Comparison of ENCODE assay signal across 25 mouse cellular contexts in genomic region chr8:47181032-47181698, GRCm38 (mm10).
DNase-seq lines count a peak whose midpoint lies in the region; ATAC-seq and TF ChIP-seq lines count a peak whose summit lies in the region.
"Had no signal": no experiment of that assay in that cellular context is flagged by ENCODE, and none has a peak within 500 bp of the region (broad histone marks: within the 10 kb centered on the region; RNA-seq: fewer than 3 reads in every experiment).

No protein-coding gene starts in this region.

- no peak overlapping the region for H3K9ac ChIP-seq in hindbrain, embryonic 13.5 days
- no peak overlapping the region for H3K9ac ChIP-seq in lung, embryonic 15.5 days
- H3K9ac ChIP-seq: forebrain, embryonic 13.5 days; heart, embryonic 15.5 days; hindbrain, embryonic 15.5 days had no signal

- no peak for DNase-seq in hindbrain, embryonic 10.5 days (ENCODE audit: low spot score)
- no peak for DNase-seq in lung, adult 2 months
- DNase-seq in lung, postnatal 4 days = peak; percentile 11 to 51
- DNase-seq in lung, adult 18-20 months = no peak
- DNase-seq: adrenal gland, postnatal 10 days; adrenal gland, postnatal 36 days; B cell, adult 2 months; cerebellum, adult 18-20 months; cerebellum, adult 9-10 months; cerebellum, postnatal 14 days; gastrocnemius, postnatal 10 days; gastrocnemius, postnatal 36 days; heart, postnatal 10 days; heart, postnatal 36 days had no signal

- peak overlapping the region; percentile 40; the same call in 1 of the 2 replicates for H3K27ac ChIP-seq in hindbrain, embryonic 13.5 days
- no peak overlapping the region for H3K27ac ChIP-seq in hindbrain, embryonic 10.5 days
- 0 out of 2 replicates have a peak overlapping the region, but pooled peaks have one; percentile 22 for H3K27ac ChIP-seq in lung, embryonic 15.5 days
- H3K27ac ChIP-seq: forebrain, embryonic 10.5 days; forebrain, embryonic 13.5 days; heart, embryonic 15.5 days; hindbrain, embryonic 15.5 days had no signal

- H3K27me3 ChIP-seq in hindbrain, embryonic 13.5 days = no peaks in the 10 kb centered on the region
- H3K27me3 ChIP-seq in hindbrain, embryonic 10.5 days (ENCODE audit: insufficient read depth, poor library complexity, severe bottlenecking) = no peaks in the 10 kb centered on the region
- H3K27me3 ChIP-seq in lung, embryonic 15.5 days = no peaks in the 10 kb centered on the region
- H3K27me3 ChIP-seq: CH12.LX; forebrain, embryonic 13.5 days; heart, embryonic 15.5 days; hindbrain, embryonic 15.5 days; Patski had no signal

- no peaks in the 10 kb centered on the region for H3K9me3 ChIP-seq in hindbrain, embryonic 13.5 days
- no peaks in the 10 kb centered on the region for H3K9me3 ChIP-seq in hindbrain, embryonic 10.5 days
- no peaks in the 10 kb centered on the region for H3K9me3 ChIP-seq in lung, embryonic 15.5 days
- H3K9me3 ChIP-seq: forebrain, embryonic 10.5 days; forebrain, embryonic 13.5 days; G1E; heart, embryonic 15.5 days; hindbrain, embryonic 15.5 days had no signal

- 57% methylated on average over 18 of the region's 18 CpGs for WGBS in hindbrain, embryonic 13.5 days
- 79% methylated on average over 18 of the region's 18 CpGs for WGBS in hindbrain, embryonic 10.5 days
- WGBS in lung, embryonic 15.5 days = 57% methylated on average over 18 of the region's 18 CpGs
- WGBS in lung, adult 2 months = 71% methylated on average over 18 of the region's 18 CpGs

- TF ChIP-seq CTCF in lung, adult 2 months (IDR thresholded peaks at IDR 0.05; ENCODE audit: insufficient read depth, low read length) = no peak

- H3K4me2 ChIP-seq in hindbrain, embryonic 13.5 days = no peak overlapping the region
- H3K4me2 ChIP-seq in lung, embryonic 15.5 days = 0 out of 2 replicates have a peak overlapping the region, but pooled peaks have one; percentile 6
- H3K4me2 ChIP-seq: forebrain, embryonic 13.5 days; heart, embryonic 11.5 days; heart, embryonic 15.5 days; hindbrain, embryonic 15.5 days had no signal

- no peak for TF ChIP-seq POLR2A in lung, adult 2 months (IDR thresholded peaks at IDR 0.05; ENCODE audit: borderline replicate concordance, extremely low read depth, low read depth, low read length)

- H3K36me3 ChIP-seq in hindbrain, embryonic 13.5 days = peaks cover 23% of the 10 kb centered on the region
- peaks cover 57% of the 10 kb centered on the region for H3K36me3 ChIP-seq in hindbrain, embryonic 10.5 days
- H3K36me3 ChIP-seq in lung, embryonic 15.5 days = peaks cover 7% of the 10 kb centered on the region; the same call in 1 of the 2 replicates
- H3K36me3 ChIP-seq: G1E had no signal

- H3K4me3 ChIP-seq in hindbrain, embryonic 13.5 days = no peak overlapping the region
- H3K4me3 ChIP-seq in hindbrain, embryonic 10.5 days = no peak overlapping the region
- no peak overlapping the region for H3K4me3 ChIP-seq in lung, embryonic 15.5 days
- no peak overlapping the region for H3K4me3 ChIP-seq in lung, adult 2 months (replicated peaks; ENCODE audit: extremely low read depth, low read depth, low read length)
- H3K4me3 ChIP-seq: forebrain, embryonic 10.5 days; forebrain, embryonic 13.5 days; heart, embryonic 15.5 days; hindbrain, embryonic 15.5 days had no signal

- ATAC-seq in hindbrain, embryonic 13.5 days (ENCODE audit: low FRiP score) = no peak
- peak; percentile 64; the same call in 1 of the 2 replicates for ATAC-seq in lung, embryonic 15.5 days (ENCODE audit: borderline replicate concordance, extremely low read depth, low FRiP score, low TSS enrichment)
- ATAC-seq: forebrain, embryonic 13.5 days; forebrain, embryonic 16.5 days; Patski had no signal

- H3K4me1 ChIP-seq in hindbrain, embryonic 13.5 days (replicated peaks) = peaks cover 48% of the 10 kb centered on the region
- H3K4me1 ChIP-seq in hindbrain, embryonic 10.5 days (replicated peaks) = peaks cover 32% of the 10 kb centered on the region
- peaks cover 13% of the 10 kb centered on the region; the same call in 1 of the 2 replicates for H3K4me1 ChIP-seq in lung, embryonic 15.5 days
- no peaks in the 10 kb centered on the region for H3K4me1 ChIP-seq in lung, adult 2 months (ENCODE audit: control insufficient read depth, insufficient read depth, low read length)
- H3K4me1 ChIP-seq: heart, embryonic 15.5 days had no signal

Comparison
In these comparisons a context has a peak if more than half of its experiments do, and no peak if none do; other contexts are left out.
1. DNase-seq: peak in lung, postnatal 4 days (2 of 2); none in hindbrain, embryonic 10.5 days (single experiment), lung, adult 2 months (single experiment) and lung, adult 18-20 months (0 of 2).